Mouse (Mus musculus): Measurements from ENCODE around the gene Zfp120. TPM values are rescaled to one million over a fixed set of nuclear protein-coding genes. Genes with fewer than 3 reads are reported as not detected.
"Not testable (repeated sequence)": the region's sequence is repeated elsewhere in the genome, so short reads cannot be mapped to it uniquely, and the experiment has no call there.

The Zfp120 gene
- total RNA-seq (2021): 1 to 10 TPM; 6.9 to 7.4 TPM
- long read RNA-seq, experiment 1, full-length matches to known transcripts: 13 of 13 reads
- long read RNA-seq, experiment 1, partial matches to known transcripts: 0 of 13 reads
- long read RNA-seq, experiment 1, other reads (novel, unspliced or antisense): 0 of 13 reads
- long read RNA-seq, experiment 2, full-length matches to known transcripts: 17 of 17 reads
- long read RNA-seq, experiment 2, partial matches to known transcripts: 0 of 17 reads
- long read RNA-seq, experiment 2, other reads (novel, unspliced or antisense): 0 of 17 reads

GRCm38 (mm10) chr2:150136435-150136897 is at the start of gene Zfp120:
Gene Zfp120 (minus strand): TSS chr2:150136708.
- TF ChIP-seq CTCF (IDR thresholded peaks at IDR 0.05): no peak
- peak; percentile 88 for DNase-seq
- intact Hi-C loops (cut with DNase I): no loop called here
- H3K27ac ChIP-seq: peak within 1 kb of the TSS; percentile 92
- peak within 1 kb of the TSS; percentile 78 for H3K4me3 ChIP-seq

GRCm38 (mm10) chr2:150181570-150181999 is 45.1 kb upstream of the Zfp120 start, which contains the start of gene Gm14139:
Gene Gm14139 (plus strand): TSS chr2:150181755.
- DNase-seq; H3K4me3 ChIP-seq; intact Hi-C loops (cut with DNase I); H3K27ac ChIP-seq: not testable (repeated sequence)

GRCm38 (mm10) chr2:150181046-150181445 is 44.5 kb upstream of the Zfp120 start:
- H3K4me3 ChIP-seq; intact Hi-C loops (cut with DNase I); DNase-seq; H3K27ac ChIP-seq: not testable (repeated sequence)

DNA sequence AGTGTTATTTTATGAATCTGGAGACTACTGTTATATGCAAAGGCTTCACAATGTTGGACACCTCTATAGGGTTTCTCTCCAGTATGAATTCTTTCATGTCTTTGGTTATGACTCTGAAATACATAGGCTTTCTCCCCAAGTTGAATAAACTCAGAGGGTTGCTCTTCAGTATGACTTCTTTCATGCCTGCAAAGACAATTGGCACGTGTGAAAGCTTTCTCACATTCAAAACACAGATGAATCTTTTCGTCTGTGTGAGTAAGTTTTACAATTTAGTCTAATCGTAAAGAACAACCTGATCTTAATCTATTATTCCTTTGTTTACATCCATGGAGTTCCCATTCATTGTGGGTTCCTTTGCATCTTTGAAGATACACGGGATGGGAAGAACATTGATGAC is 43.1 kb upstream of the Zfp120 start, which contains the start of gene Gm10770:
TSS of gene Gm10770 (minus strand) at position 101 of the 400 bp plus-strand sequence.
- intact Hi-C loops (cut with DNase I): not testable (repeated sequence)

DNA sequence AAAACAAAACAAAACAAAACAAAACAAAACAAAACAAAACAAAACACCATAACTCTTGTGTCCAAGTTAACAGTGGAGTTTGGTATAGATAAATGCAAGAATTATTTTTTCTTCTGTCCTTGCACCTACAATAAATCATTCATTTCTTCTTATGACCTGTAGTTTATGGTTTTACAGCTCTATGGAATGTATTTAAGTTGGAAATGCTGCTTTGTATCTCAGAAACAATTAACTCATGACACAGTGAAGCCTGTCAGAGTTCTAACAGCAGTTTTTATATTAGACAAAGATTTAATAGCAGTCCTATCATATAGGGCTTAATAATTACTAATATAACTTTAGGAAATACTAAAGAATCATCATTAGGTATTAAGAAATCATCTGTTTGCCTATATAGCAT is 37.3 kb upstream of the Zfp120 start:
- intact Hi-C loops (cut with DNase I): no loop called here
- DNase-seq: no peak
- TF ChIP-seq CTCF (IDR thresholded peaks at IDR 0.05): no peak
- no peak overlapping the region for H3K27ac ChIP-seq
- H3K4me3 ChIP-seq: no peak overlapping the region

More for the DNA sequence above, 43.1 kb upstream of the Zfp120 start, which contains the start of gene Gm10770:
- not testable (repeated sequence) for DNase-seq, H3K27ac ChIP-seq, H3K4me3 ChIP-seq

GRCm38 (mm10) chr2:150166703-150167102 is 30.2 kb upstream of the Zfp120 start:
- H3K27ac ChIP-seq: no peak overlapping the region
- intact Hi-C loops (cut with DNase I): no loop called here
- no peak for TF ChIP-seq CTCF (IDR thresholded peaks at IDR 0.05)
- H3K4me3 ChIP-seq: no peak overlapping the region
- no peak for DNase-seq

DNA sequence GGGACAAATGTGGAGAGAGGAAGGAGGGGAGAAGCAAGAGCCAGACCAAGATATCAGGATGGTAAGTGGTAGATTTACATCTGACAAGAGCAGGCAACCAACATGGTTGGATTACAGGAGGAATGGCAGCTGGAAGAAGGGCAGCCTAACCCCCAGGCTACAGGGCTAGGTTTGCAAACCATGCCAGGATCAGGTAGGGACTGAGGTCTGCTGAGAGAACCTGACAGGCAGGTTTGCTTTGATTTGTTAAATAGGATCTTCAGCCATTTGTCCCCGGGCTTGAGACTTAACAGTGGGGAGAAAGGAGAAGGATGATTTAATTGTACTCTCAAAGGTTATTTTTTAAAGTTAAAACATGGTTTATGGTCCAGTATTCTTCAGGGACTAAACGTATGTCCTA is 3.7 kb downstream of the Zfp120 start:
- H3K4me3 ChIP-seq: no peak overlapping the region
- no peak for DNase-seq
- no peak for TF ChIP-seq CTCF (IDR thresholded peaks at IDR 0.05)
- no peak overlapping the region for H3K27ac ChIP-seq
- intact Hi-C loops (cut with DNase I): no loop called here

DNA sequence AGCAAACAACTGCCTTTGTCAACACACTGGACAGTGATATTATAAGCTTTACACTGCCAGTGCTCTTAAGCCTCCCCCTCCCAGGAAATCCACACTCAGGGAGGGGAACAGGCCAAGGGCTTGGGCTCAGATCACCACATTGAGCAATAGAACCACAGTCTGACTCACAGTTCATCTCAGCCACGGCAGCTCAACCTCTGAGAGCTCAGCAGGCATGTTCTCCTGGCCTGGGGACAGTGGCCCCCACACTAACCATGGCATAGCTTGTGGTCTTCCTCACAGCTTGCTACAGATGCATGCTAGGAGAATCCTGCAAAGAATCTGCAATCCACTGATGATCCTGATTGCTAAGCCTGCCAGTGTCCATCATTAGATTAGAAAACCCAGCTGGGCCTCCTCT is 4.5 kb downstream of the Zfp120 start:
- H3K4me3 ChIP-seq; intact Hi-C loops (cut with DNase I); H3K27ac ChIP-seq; DNase-seq: not testable (repeated sequence)

- Histone ChIP-seq H3K4me3 (no peak overlapping the region), H3K27ac (no peak overlapping the region)
- DNase-seq: no peak
- intact Hi-C loops (cut with DNase I): no loop called here
- no peak for TF ChIP-seq CTCF (IDR thresholded peaks at IDR 0.05)
Observed at GRCm38 (mm10) chr2:150111247-150111912, 25.1 kb downstream of the Zfp120 start.

DNA sequence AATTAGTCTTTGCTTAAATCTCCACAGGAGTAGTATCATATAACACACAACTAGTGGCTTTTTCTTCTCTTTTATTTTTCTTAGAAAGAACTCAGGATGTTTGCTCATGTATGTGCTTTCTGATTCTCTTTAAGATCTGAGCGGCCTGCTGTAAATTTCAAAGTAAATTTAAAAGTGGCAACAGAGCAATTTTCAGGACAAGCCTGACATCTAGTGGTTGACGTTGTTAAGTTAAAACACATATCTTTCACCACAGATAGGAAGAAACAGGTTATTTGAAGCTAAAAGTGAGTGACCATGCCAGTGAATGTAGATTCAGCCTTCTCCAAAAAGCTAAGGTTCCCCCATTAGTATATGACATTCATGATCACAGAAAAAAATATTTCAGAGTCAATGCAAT is 36.9 kb downstream of the Zfp120 start:
- H3K4me3 ChIP-seq; DNase-seq; H3K27ac ChIP-seq; intact Hi-C loops (cut with DNase I): not testable (repeated sequence)
- peak; percentile 39 for TF ChIP-seq CTCF (IDR thresholded peaks at IDR 0.05)

Other genes with a start within 250 kb of the Zfp120 start
- gene Gm10770, start 43.0 kb upstream of the Zfp120 start, total RNA-seq (2021): not detected
- gene Gm14139, start 45.0 kb upstream of the Zfp120 start, total RNA-seq (2021): not detected
- gene Zfp937, start 81.4 kb upstream of the Zfp120 start, total RNA-seq (2021): 1 to 10 TPM; 1.4 to 2.0 TPM
- gene Gm21994, start 118.9 kb upstream of the Zfp120 start, total RNA-seq (2021): 1 to 10 TPM; 1.9 to 2.2 TPM
- gene Gm14124, start 120.8 kb upstream of the Zfp120 start, total RNA-seq (2021): under 1 TPM in 1 of 2 experiments, not detected in 1; 0.10 TPM
- gene Gm10130, start 187.0 kb upstream of the Zfp120 start, total RNA-seq (2021): 1 to 10 TPM in 1 of 2 experiments, not detected in 1; 1.1 TPM
- 1 to 10 TPM in 1 of 2 experiments, under 1 TPM in 1; 0.92 to 1.6 TPM for gene 3300002I08Rik, start 226.1 kb upstream of the Zfp120 start, total RNA-seq (2021)